Mouse (Mus musculus): ENCODE data around the gene Mfsd4b1. TPM values are rescaled to one million over a fixed set of nuclear protein-coding genes. Genes with fewer than 3 reads are reported as not detected.

The Mfsd4b1 gene
- total and polyA plus RNA-seq, 3 experiments, result not detected

DNA sequence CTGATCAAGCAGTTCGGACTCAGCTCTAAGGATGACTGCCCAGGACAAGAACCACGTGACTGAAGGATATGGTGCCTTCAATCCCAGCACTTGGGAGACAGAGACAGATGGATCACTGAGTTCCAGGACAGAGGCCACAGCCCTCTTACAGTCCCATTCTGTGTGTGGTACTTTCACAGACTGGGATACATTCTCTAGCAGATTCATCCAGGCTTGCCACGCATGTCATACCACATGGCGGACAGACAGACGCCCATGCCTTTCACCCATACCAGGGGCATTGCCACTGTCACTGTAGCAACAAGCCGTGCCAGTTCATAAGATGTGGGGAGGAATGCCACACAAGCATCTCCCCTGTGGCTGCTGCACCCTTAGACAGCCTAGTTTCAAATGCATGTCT is 5.6 kb upstream of the Mfsd4b1 start:
- Histone ChIP-seq H3K4me3 (ENCODE audit: control insufficient read depth in 1 of 2, insufficient read depth in 1 of 2, low read depth in 2 of 2, low read length in 2 of 2) (no peak overlapping the region), H3K9me3 (replicated peaks; ENCODE audit: insufficient read depth, low read length) (no peaks in the 10 kb centered on the region), H3K27ac (ENCODE audit: control insufficient read depth, low read depth, low read length) (no peak overlapping the region), H3K4me1 (ENCODE audit: control insufficient read depth in 1 of 2, insufficient read depth in 2 of 2, low read length in 2 of 2) (no peaks in the 10 kb centered on the region), H3K79me2 (ENCODE audit: control insufficient read depth, insufficient read depth, low read length, poor library complexity) (no peaks in the 10 kb centered on the region), H3K9ac (ENCODE audit: control insufficient read depth, low read depth, low read length, poor library complexity, severe bottlenecking) (no peak overlapping the region), H3K27me3 (ENCODE audit: control insufficient read depth in 1 of 2, insufficient read depth in 2 of 2, low read length in 2 of 2) (no peaks in the 10 kb centered on the region), H3K36me3 (ENCODE audit: control insufficient read depth in 1 of 2, insufficient read depth in 2 of 2, low read length in 2 of 2) (no peaks in the 10 kb centered on the region)
- DNase-seq (ENCODE audit: low read depth, low spot score), result no peak
- TF ChIP-seq CHD1 (IDR thresholded peaks at IDR 0.05; ENCODE audit: low read depth, low read length), result no peak
- no peak for TF ChIP-seq TBP (IDR thresholded peaks at IDR 0.05; ENCODE audit: low read depth, low read length)
- no peak for TF ChIP-seq ZKSCAN1 (IDR thresholded peaks at IDR 0.05; ENCODE audit: low read depth, low read length)
- no peak for TF ChIP-seq EP300 (IDR thresholded peaks at IDR 0.05; ENCODE audit: low read depth in 1 of 2, low read length in 2 of 2)
- TF ChIP-seq POLR2AphosphoS5 (IDR thresholded peaks at IDR 0.05; ENCODE audit: borderline replicate concordance, low read depth, low read length), result no peak
- no peak for TF ChIP-seq HCFC1 (IDR thresholded peaks at IDR 0.05; ENCODE audit: low read depth, low read length)
- TF ChIP-seq MEF2A (IDR thresholded peaks at IDR 0.05; ENCODE audit: extremely low read depth, insufficient replicate concordance, low read depth, low read length, poor library complexity, severe bottlenecking), result no peak
- TF ChIP-seq MAX (IDR thresholded peaks at IDR 0.05; ENCODE audit: low read length), result no peak
- no peak for TF ChIP-seq ETS1 (IDR thresholded peaks at IDR 0.05; ENCODE audit: low read depth, low read length)
- no peak for TF ChIP-seq USF1 (IDR thresholded peaks at IDR 0.05; ENCODE audit: low read depth, low read length)
- TF ChIP-seq GABPA (IDR thresholded peaks at IDR 0.05; ENCODE audit: low read depth, low read length), result no peak
- no peak for TF ChIP-seq TCF12 (IDR thresholded peaks at IDR 0.05; ENCODE audit: low read depth, low read length)
- TF ChIP-seq UBTF (IDR thresholded peaks at IDR 0.05; ENCODE audit: borderline replicate concordance, insufficient read depth, low read depth, low read length), result no peak
- no peak for TF ChIP-seq NRF1 (IDR thresholded peaks at IDR 0.05; ENCODE audit: insufficient read depth, low read depth, low read length, poor library complexity, severe bottlenecking)
- TF ChIP-seq RAD21 (IDR thresholded peaks at IDR 0.05; ENCODE audit: low read depth, low read length), result no peak
- TF ChIP-seq POLR2AphosphoS2 (IDR thresholded peaks at IDR 0.05; ENCODE audit: low read length), result no peak
- no peak for TF ChIP-seq BHLHE40 (IDR thresholded peaks at IDR 0.05; ENCODE audit: borderline replicate concordance, low read depth, low read length)

DNA sequence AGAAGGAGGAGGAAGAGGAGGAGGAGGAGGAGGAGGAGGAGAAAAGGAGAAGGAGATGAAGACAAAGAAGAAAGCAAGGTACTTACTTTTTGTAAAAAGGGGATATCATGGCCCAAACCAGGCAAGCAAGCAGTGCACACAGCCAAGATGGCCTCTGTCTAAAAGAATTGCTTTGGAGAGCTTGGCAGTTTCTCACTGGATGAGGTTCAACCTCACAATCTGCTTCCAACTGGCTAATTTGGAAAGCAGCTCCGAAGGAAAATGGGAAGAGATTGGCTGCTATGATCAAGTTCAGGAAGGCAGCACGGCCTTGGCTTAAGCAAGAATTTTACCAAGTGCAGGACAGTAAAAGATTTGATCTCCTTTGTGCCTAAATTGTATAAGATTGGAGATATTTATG is 4.5 kb upstream of the Mfsd4b1 start:
- H3K79me2 ChIP-seq (ENCODE audit: control insufficient read depth, insufficient read depth, low read length, poor library complexity), result no peaks in the 10 kb centered on the region
- H3K27me3 ChIP-seq (ENCODE audit: control insufficient read depth in 1 of 2, insufficient read depth in 2 of 2, low read length in 2 of 2), result no peaks in the 10 kb centered on the region
- no peaks in the 10 kb centered on the region for H3K4me1 ChIP-seq (ENCODE audit: control insufficient read depth in 1 of 2, insufficient read depth in 2 of 2, low read length in 2 of 2)
- H3K9me3 ChIP-seq (replicated peaks; ENCODE audit: insufficient read depth, low read length), result no peaks in the 10 kb centered on the region
- no peak for DNase-seq (ENCODE audit: low read depth, low spot score)
- H3K27ac ChIP-seq (ENCODE audit: control insufficient read depth, low read depth, low read length), result no peak overlapping the region
- no peak overlapping the region for H3K9ac ChIP-seq (ENCODE audit: control insufficient read depth, low read depth, low read length, poor library complexity, severe bottlenecking)
- no peak overlapping the region for H3K4me3 ChIP-seq (ENCODE audit: control insufficient read depth in 1 of 2, insufficient read depth in 1 of 2, low read depth in 2 of 2, low read length in 2 of 2)
- H3K36me3 ChIP-seq (ENCODE audit: control insufficient read depth in 1 of 2, insufficient read depth in 2 of 2, low read length in 2 of 2), result no peaks in the 10 kb centered on the region
- no peak for TF ChIP-seq MEF2A (IDR thresholded peaks at IDR 0.05; ENCODE audit: extremely low read depth, insufficient replicate concordance, low read depth, low read length, poor library complexity, severe bottlenecking)
- no peak for TF ChIP-seq CTCF (IDR thresholded peaks at IDR 0.05 in 2 of 3, conservative IDR thresholded peaks at IDR 0.05 in 1 of 3; ENCODE audit: control insufficient read depth in 1 of 3, insufficient read depth in 1 of 3, low read depth in 2 of 3, low read length in 3 of 3, poor library complexity in 1 of 3, severe bottlenecking in 1 of 3)
- no peak for TF ChIP-seq KAT2A (conservative IDR thresholded peaks at IDR 0.05; ENCODE audit: low read depth, low read length)
- TF ChIP-seq EP300 (IDR thresholded peaks at IDR 0.05; ENCODE audit: low read depth in 1 of 2, low read length in 2 of 2), result no peak
- TF ChIP-seq HCFC1 (IDR thresholded peaks at IDR 0.05; ENCODE audit: low read depth, low read length), result no peak
- no peak for TF ChIP-seq ZC3H11A (IDR thresholded peaks at IDR 0.05; ENCODE audit: low read depth, low read length)
- TF ChIP-seq POLR2AphosphoS2 (IDR thresholded peaks at IDR 0.05; ENCODE audit: low read length), result no peak
- TF ChIP-seq TAL1 (IDR thresholded peaks at IDR 0.05; ENCODE audit: low read length), result no peak
- no peak for TF ChIP-seq BHLHE40 (IDR thresholded peaks at IDR 0.05; ENCODE audit: borderline replicate concordance, low read depth, low read length)
- TF ChIP-seq UBTF (IDR thresholded peaks at IDR 0.05; ENCODE audit: borderline replicate concordance, insufficient read depth, low read depth, low read length), result no peak
- no peak for TF ChIP-seq RCOR1 (IDR thresholded peaks at IDR 0.05; ENCODE audit: low read depth, low read length)
- no peak for TF ChIP-seq MAFK (IDR thresholded peaks at IDR 0.05; ENCODE audit: borderline replicate concordance, low read depth, low read length)
- no peak for TF ChIP-seq E2F4 (IDR thresholded peaks at IDR 0.05; ENCODE audit: borderline replicate concordance, low read depth, low read length)
- TF ChIP-seq GABPA (IDR thresholded peaks at IDR 0.05; ENCODE audit: low read depth, low read length), result no peak
- no peak for TF ChIP-seq SMC3 (IDR thresholded peaks at IDR 0.05; ENCODE audit: low read depth, low read length)
- no peak for TF ChIP-seq MYC (IDR thresholded peaks at IDR 0.05; ENCODE audit: low read depth, low read length)
- TF ChIP-seq SIN3A (IDR thresholded peaks at IDR 0.05; ENCODE audit: low read length), result no peak
- no peak for TF ChIP-seq ZMIZ1 (IDR thresholded peaks at IDR 0.05; ENCODE audit: low read depth, low read length)
- no peak for TF ChIP-seq ZNF384 (IDR thresholded peaks at IDR 0.05; ENCODE audit: low read depth, low read length)
- no peak for TF ChIP-seq CHD2 (IDR thresholded peaks at IDR 0.05; ENCODE audit: low read length)
